Mouse (Mus musculus) CH12.LX (cell line): ENCODE results near the gene Lnx1. TPM values are rescaled to one million over a fixed set of nuclear protein-coding genes. Genes with fewer than 3 reads are reported as not detected.

ENCODE experiments used
- DNase-seq: peaks from one replicate; pipeline ENCODE4 v3.0.0-alpha.2; 2013; ENCODE audit errors: extremely low read depth
- H3K27ac ChIP-seq: 2 replicates; pipeline ENCODE4 v1.5.1; 2012; ENCODE audit warnings: low read depth, mild to moderate bottlenecking, control low read depth, moderate library complexity; ENCODE audit not compliant: insufficient read depth
- H3K27me3 ChIP-seq: replicated peaks from 2 replicates; pipeline ENCODE3; 2012; ENCODE audit warnings: inconsistent platforms
- H3K36me3 ChIP-seq, 2 experiments: replicated peaks in 1 of 2; 2 replicates each; pipeline versions ENCODE3 to v1.6.1; 2012; ENCODE audit warnings: inconsistent platforms in 1 of 2, low read length in 1 of 2, mild to moderate bottlenecking in 1 of 2, mixed read lengths in 1 of 2, moderate library complexity in 1 of 2; ENCODE audit not compliant: control insufficient read depth in 1 of 2, insufficient read depth in 1 of 2
- H3K4me1 ChIP-seq, 2 experiments: 2 replicates each; pipeline ENCODE4 v1.6.1; 2012; ENCODE audit warnings: inconsistent platforms in 1 of 2, moderate library complexity in 1 of 2; ENCODE audit not compliant: insufficient read depth in 2 of 2, control insufficient read depth in 1 of 2
- H3K4me2 ChIP-seq: 2 replicates; pipeline ENCODE4 v1.6.1; 2012; ENCODE audit warnings: low read depth, mild to moderate bottlenecking, control low read depth; ENCODE audit not compliant: poor library complexity, insufficient read depth, severe bottlenecking
- H3K4me3 ChIP-seq, 3 experiments: fragments of 150-350 bp in 1 of 3; sonication (generic) in 1 of 3; replicated peaks in 1 of 3; 2 replicates each; pipeline versions ENCODE3 to v1.5.1; 2011 to 2012; ENCODE audit warnings: low read depth in 2 of 3, low read length in 2 of 3, mild to moderate bottlenecking in 2 of 3, moderate library complexity in 2 of 3, control low read depth in 1 of 3, improper control_type of control experiment in 1 of 3, inconsistent platforms in 1 of 3, mixed read lengths in 1 of 3; ENCODE audit not compliant: poor library complexity in 1 of 3
- H3K79me2 ChIP-seq: replicated peaks from 2 replicates; pipeline ENCODE4 v1.6.1; 2012; ENCODE audit warnings: mild to moderate bottlenecking, moderate library complexity; ENCODE audit not compliant: control insufficient read depth, poor library complexity, insufficient read depth, severe bottlenecking; ENCODE audit errors: extremely low read depth
- H3K9ac ChIP-seq: 2 replicates; pipeline ENCODE4 v1.6.1; 2012; ENCODE audit warnings: low read depth, mild to moderate bottlenecking, control low read depth, moderate library complexity; ENCODE audit not compliant: insufficient read depth
- H3K9me3 ChIP-seq: replicated peaks from 2 replicates; pipeline ENCODE3; 2012; ENCODE audit warnings: low read length, inconsistent platforms, mixed read lengths
- CHD1 ChIP-seq: IDR thresholded peaks from 2 replicates; pipeline ENCODE4 v1.6.1; 2012; ENCODE audit warnings: low read depth, low read length, improper control_type of control experiment, inconsistent platforms
- GABPA ChIP-seq: IDR thresholded peaks from 2 replicates; pipeline ENCODE4 v1.6.1; 2012; ENCODE audit warnings: low read depth, low read length, improper control_type of control experiment, inconsistent platforms; ENCODE audit not compliant: insufficient replicate concordance
- IRF4 ChIP-seq: IDR thresholded peaks from 2 replicates; pipeline ENCODE4 v1.6.1; 2014; ENCODE audit warnings: low read depth, mild to moderate bottlenecking, inconsistent platforms, low read length, improper control_type of control experiment
- KAT2A ChIP-seq: IDR thresholded peaks from 2 replicates; pipeline ENCODE4 v1.6.1; 2012; ENCODE audit warnings: low read length, improper control_type of control experiment, inconsistent platforms; ENCODE audit not compliant: insufficient replicate concordance
- MAFK ChIP-seq: IDR thresholded peaks from 2 replicates; pipeline ENCODE4 v1.6.1; 2011; ENCODE audit warnings: low read length, improper control_type of control experiment; ENCODE audit not compliant: insufficient replicate concordance
- MAZ ChIP-seq: IDR thresholded peaks from 2 replicates; pipeline ENCODE4 v1.6.1; 2012; ENCODE audit warnings: low read depth, mild to moderate bottlenecking, inconsistent platforms, low read length, improper control_type of control experiment, moderate library complexity
- MXI1 ChIP-seq: IDR thresholded peaks from 2 replicates; pipeline ENCODE4 v1.6.1; 2011; ENCODE audit warnings: mild to moderate bottlenecking, low read depth, low read length, improper control_type of control experiment
- MYC ChIP-seq: IDR thresholded peaks from 2 replicates; pipeline ENCODE4 v1.6.1; 2011; ENCODE audit warnings: low read depth, mild to moderate bottlenecking, improper control_type of control experiment, low read length
- PAX5 ChIP-seq: IDR thresholded peaks from 2 replicates; pipeline ENCODE4 v1.6.1; 2012; ENCODE audit warnings: low read length, inconsistent platforms, mixed read lengths
- POLR2AphosphoS2 ChIP-seq: IDR thresholded peaks from 2 replicates; pipeline ENCODE4 v1.6.1; 2011; ENCODE audit warnings: low read depth, low read length, improper control_type of control experiment
- SIN3A ChIP-seq: IDR thresholded peaks from 2 replicates; pipeline ENCODE4 v1.6.1; 2012; ENCODE audit warnings: low read length, improper control_type of control experiment, inconsistent platforms
- SMC3 ChIP-seq: IDR thresholded peaks from 2 replicates; pipeline ENCODE4 v1.6.1; 2011; ENCODE audit warnings: low read depth, low read length, improper control_type of control experiment
- TBP ChIP-seq: conservative IDR thresholded peaks from 2 replicates; pipeline ENCODE4 v1.6.1; 2011; ENCODE audit warnings: low read depth, low read length, improper control_type of control experiment
- UBTF ChIP-seq: IDR thresholded peaks from 2 replicates; pipeline ENCODE4 v1.6.1; 2012; ENCODE audit warnings: low read depth, mild to moderate bottlenecking, inconsistent platforms, low read length, improper control_type of control experiment, moderate library complexity
- ZC3H11A ChIP-seq: IDR thresholded peaks from 2 replicates; pipeline ENCODE4 v1.6.1; 2012; ENCODE audit warnings: low read depth, mild to moderate bottlenecking, inconsistent platforms, low read length, improper control_type of control experiment
- ZNF384 ChIP-seq: IDR thresholded peaks from 2 replicates; pipeline ENCODE4 v1.6.1; 2012; ENCODE audit warnings: low read depth, low read length, improper control_type of control experiment, inconsistent platforms
- dilution Hi-C: fragments of 300-500 bp; cut with MboI; formaldehyde crosslinking; loops from 2 replicates; pipeline ENCODE4 v1.14.3; 2020; ENCODE audit warnings: low sequenced_read_pairs; ENCODE audit not compliant: extremely low pct_unique_long_range_greater_than_20kb, extremely low pct_ligation_motif_present
- in situ Hi-C: fragments of 300-500 bp; cut with MboI; formaldehyde crosslinking; loops from 3 replicates; pipeline ENCODE4 v1.14.3; 2019; ENCODE audit warnings: low sequenced_read_pairs, low pct_ligation_motif_present, low pct_unique_long_range_greater_than_20kb, mixed read lengths
- polyA plus RNA-seq: library from polyadenylated mRNA; unstranded; fragments of >175 nt; gene quantifications from 2 replicates; pipeline ENCODE4 v1.2.1, GENCODE M21; 2012; ENCODE audit warnings: low read depth; ENCODE audit not compliant: insufficient read length
- total RNA-seq, 2 experiments: library from RNA; depleted of rRNA; stranded (reverse); fragments of 300-350 nt in 1 of 2; fragments of >200 nt in 1 of 2; gene quantifications; 2 replicates each; pipeline ENCODE4 v1.2.3; 2012 to 2014

The Lnx1 gene
- 0.08 and 0.13 TPM in 2 replicates for total RNA-seq (2012; rRNA removed)
- total RNA-seq (2014; rRNA removed), result 0.16 TPM in 2 replicates
- polyA plus RNA-seq, result 0.26 and 0.35 TPM in 2 replicates

DNA sequence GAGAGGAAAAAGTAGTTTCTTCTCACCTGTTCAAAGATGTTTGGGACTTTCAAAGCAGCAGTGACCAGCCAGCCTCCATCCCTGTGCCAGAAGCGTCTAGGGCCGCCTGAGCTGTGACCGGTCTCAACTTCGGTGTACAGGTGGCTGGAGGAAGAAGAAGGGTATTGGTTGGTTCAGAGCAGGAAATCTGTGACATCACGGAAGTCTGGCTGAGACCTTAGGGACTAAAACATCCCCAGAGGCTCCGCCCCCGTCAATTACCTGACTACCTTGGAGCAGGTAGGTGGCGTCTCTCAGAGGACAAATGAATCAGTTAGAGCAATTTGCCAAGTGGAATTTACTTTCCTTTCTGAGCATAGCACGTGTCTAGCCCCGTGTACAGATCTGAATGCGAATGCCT, at the start of gene Lnx1:
TSS of gene Lnx1 (minus strand) at position 147 of the 400 bp plus-strand sequence.
- no peak within 1 kb of the TSS for H3K4me3 ChIP-seq
- H3K79me2 ChIP-seq, result no peaks in the 10 kb centered on the region
- H3K27me3 ChIP-seq, result peaks cover 3% of the 10 kb centered on the region
- TF ChIP-seq MYC, result no peak
- no peaks in the 10 kb centered on the region for H3K36me3 ChIP-seq
- H3K9ac ChIP-seq, result no peak within 1 kb of the TSS
- in situ Hi-C loops (no loop called here), dilution Hi-C loops (no loop called here)
- H3K4me2 ChIP-seq, result 0 out of 2 replicates have a peak within 1 kb of the TSS, but pooled peaks have one; percentile 87
- H3K9me3 ChIP-seq, result no peaks in the 10 kb centered on the region
- no peak for DNase-seq
- peaks cover 2 to 16% of the 10 kb centered on the region in 2 experiments; a peak in 3 of 4 replicates for H3K4me1 ChIP-seq
- H3K27ac ChIP-seq, result no peak within 1 kb of the TSS

DNA sequence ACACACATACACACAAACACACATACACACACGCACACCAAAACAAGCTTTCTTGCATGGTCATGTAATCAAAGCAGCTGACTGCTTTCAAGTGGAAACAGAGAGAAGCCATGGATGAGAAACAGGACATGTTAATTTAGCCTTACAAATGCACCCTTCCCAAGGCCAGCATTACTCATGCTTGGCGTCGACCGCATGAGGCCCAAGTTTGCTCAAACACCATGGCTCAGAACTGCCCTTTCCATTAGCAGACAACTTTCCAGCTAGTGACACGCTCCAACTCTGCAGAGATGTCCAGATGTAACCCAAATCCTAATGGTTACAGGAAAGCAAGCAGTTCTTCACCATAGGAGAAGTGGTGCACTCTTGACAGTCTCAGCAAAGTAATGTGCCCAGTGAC, 47.8 kb upstream of the Lnx1 start:
- in situ Hi-C loops, result no loop called here
- H3K27ac ChIP-seq, result no peak overlapping the region
- dilution Hi-C loops, result no loop called here
- no peak for DNase-seq
- H3K9ac ChIP-seq, result no peak overlapping the region
- no peaks in the 10 kb centered on the region for H3K27me3 ChIP-seq
- TF ChIP-seq POLR2AphosphoS2 (no peak), KAT2A (no peak), ZNF384 (no peak), SMC3 (no peak), IRF4 (no peak), MAFK (no peak), MAZ (no peak), TBP (no peak), CHD1 (no peak), ZC3H11A (no peak), GABPA (no peak)
- H3K4me3 ChIP-seq, result no peak overlapping the region
- no peaks in the 10 kb centered on the region for H3K9me3 ChIP-seq
- H3K79me2 ChIP-seq, result no peaks in the 10 kb centered on the region
- no peak overlapping the region for H3K4me2 ChIP-seq
- H3K36me3 ChIP-seq, result no peaks in the 10 kb centered on the region
- H3K4me1 ChIP-seq, result no peaks in the 10 kb centered on the region

GRCm38 (mm10) chr5:74747476-74747875, 44.8 kb upstream of the Lnx1 start:
- H3K27me3 ChIP-seq, result no peaks in the 10 kb centered on the region
- TF ChIP-seq UBTF (no peak), PAX5 (no peak), KAT2A (no peak), GABPA (no peak), MXI1 (no peak), SIN3A (no peak)
- TF ChIP-seq, all 38 proteins: peak for 0
- dilution Hi-C loops (no loop called here), in situ Hi-C loops (no loop called here)
- Histone ChIP-seq H3K36me3 (no peaks in the 10 kb centered on the region), H3K4me3 (no peak overlapping the region), H3K4me2 (no peak overlapping the region), H3K9me3 (no peaks in the 10 kb centered on the region), H3K27ac (no peak overlapping the region), H3K79me2 (no peaks in the 10 kb centered on the region; the same call in 1 of the 2 replicates), H3K4me1 (no peaks in the 10 kb centered on the region), H3K9ac (no peak overlapping the region)
- no peak for DNase-seq
